Mouse (Mus musculus) CH12.LX (cell line): ENCODE data around the gene Hivep2. TPM values are rescaled to one million over a fixed set of nuclear protein-coding genes. Genes with fewer than 3 reads are reported as not detected.
A peak's percentile ranks its signal among the peaks of the same experiment; 100 is the strongest.

Experiments used
- DNase-seq: peaks from one replicate; pipeline ENCODE4 v3.0.0-alpha.2; 2013; ENCODE audit errors: extremely low read depth
- H3K27ac ChIP-seq: 2 replicates; pipeline ENCODE4 v1.5.1; 2012; ENCODE audit warnings: low read depth, mild to moderate bottlenecking, control low read depth, moderate library complexity; ENCODE audit not compliant: insufficient read depth
- H3K27me3 ChIP-seq: replicated peaks from 2 replicates; pipeline ENCODE3; 2012; ENCODE audit warnings: inconsistent platforms
- H3K36me3 ChIP-seq, 2 experiments: replicated peaks in 1 of 2; 2 replicates each; pipeline versions ENCODE3 to v1.6.1; 2012; ENCODE audit warnings: inconsistent platforms in 1 of 2, low read length in 1 of 2, mild to moderate bottlenecking in 1 of 2, mixed read lengths in 1 of 2, moderate library complexity in 1 of 2; ENCODE audit not compliant: control insufficient read depth in 1 of 2, insufficient read depth in 1 of 2
- H3K4me1 ChIP-seq, 2 experiments: 2 replicates each; pipeline ENCODE4 v1.6.1; 2012; ENCODE audit warnings: inconsistent platforms in 1 of 2, moderate library complexity in 1 of 2; ENCODE audit not compliant: insufficient read depth in 2 of 2, control insufficient read depth in 1 of 2
- H3K4me2 ChIP-seq: 2 replicates; pipeline ENCODE4 v1.6.1; 2012; ENCODE audit warnings: low read depth, mild to moderate bottlenecking, control low read depth; ENCODE audit not compliant: poor library complexity, insufficient read depth, severe bottlenecking
- H3K4me3 ChIP-seq, 3 experiments: fragments of 150-350 bp in 1 of 3; sonication (generic) in 1 of 3; replicated peaks in 1 of 3; 2 replicates each; pipeline versions ENCODE3 to v1.5.1; 2011 to 2012; ENCODE audit warnings: low read depth in 2 of 3, low read length in 2 of 3, mild to moderate bottlenecking in 2 of 3, moderate library complexity in 2 of 3, control low read depth in 1 of 3, improper control_type of control experiment in 1 of 3, inconsistent platforms in 1 of 3, mixed read lengths in 1 of 3; ENCODE audit not compliant: poor library complexity in 1 of 3
- H3K79me2 ChIP-seq: replicated peaks from 2 replicates; pipeline ENCODE4 v1.6.1; 2012; ENCODE audit warnings: mild to moderate bottlenecking, moderate library complexity; ENCODE audit not compliant: control insufficient read depth, poor library complexity, insufficient read depth, severe bottlenecking; ENCODE audit errors: extremely low read depth
- H3K9ac ChIP-seq: 2 replicates; pipeline ENCODE4 v1.6.1; 2012; ENCODE audit warnings: low read depth, mild to moderate bottlenecking, control low read depth, moderate library complexity; ENCODE audit not compliant: insufficient read depth
- H3K9me3 ChIP-seq: replicated peaks from 2 replicates; pipeline ENCODE3; 2012; ENCODE audit warnings: low read length, inconsistent platforms, mixed read lengths
- BHLHE40 ChIP-seq: IDR thresholded peaks from 2 replicates; pipeline ENCODE4 v1.6.1; 2011; ENCODE audit warnings: mild to moderate bottlenecking, low read depth, low read length, improper control_type of control experiment
- CHD2 ChIP-seq: IDR thresholded peaks from 2 replicates; pipeline ENCODE4 v1.6.1; 2011; ENCODE audit warnings: low read length, improper control_type of control experiment
- ELF1 ChIP-seq: IDR thresholded peaks from 2 replicates; pipeline ENCODE4 v1.6.1; 2014; ENCODE audit warnings: low read depth, mild to moderate bottlenecking, inconsistent platforms, low read length, improper control_type of control experiment
- EP300 ChIP-seq: IDR thresholded peaks from 2 replicates; pipeline ENCODE4 v1.6.1; 2011; ENCODE audit warnings: low read length, improper control_type of control experiment
- ETS1 ChIP-seq: conservative IDR thresholded peaks from 2 replicates; pipeline ENCODE4 v1.6.1; 2012; ENCODE audit warnings: low read depth, mild to moderate bottlenecking, inconsistent platforms, low read length, improper control_type of control experiment, moderate library complexity
- GABPA ChIP-seq: IDR thresholded peaks from 2 replicates; pipeline ENCODE4 v1.6.1; 2012; ENCODE audit warnings: low read depth, low read length, improper control_type of control experiment, inconsistent platforms; ENCODE audit not compliant: insufficient replicate concordance
- HCFC1 ChIP-seq: IDR thresholded peaks from 2 replicates; pipeline ENCODE4 v1.6.1; 2012; ENCODE audit warnings: low read depth, mild to moderate bottlenecking, inconsistent platforms, low read length, improper control_type of control experiment
- JUN ChIP-seq: IDR thresholded peaks from 2 replicates; pipeline ENCODE4 v1.6.1; 2011; ENCODE audit warnings: low read depth, mild to moderate bottlenecking, low read length, improper control_type of control experiment, moderate library complexity; ENCODE audit not compliant: insufficient read depth
- JUND ChIP-seq: conservative IDR thresholded peaks from 2 replicates; pipeline ENCODE4 v1.6.1; 2011; ENCODE audit warnings: low read depth, low read length, improper control_type of control experiment
- KAT2A ChIP-seq: IDR thresholded peaks from 2 replicates; pipeline ENCODE4 v1.6.1; 2012; ENCODE audit warnings: low read length, improper control_type of control experiment, inconsistent platforms; ENCODE audit not compliant: insufficient replicate concordance
- MAFK ChIP-seq: IDR thresholded peaks from 2 replicates; pipeline ENCODE4 v1.6.1; 2011; ENCODE audit warnings: low read length, improper control_type of control experiment; ENCODE audit not compliant: insufficient replicate concordance
- MEF2A ChIP-seq: IDR thresholded peaks from 2 replicates; pipeline ENCODE4 v1.6.1; 2014; ENCODE audit warnings: low read depth, mild to moderate bottlenecking, inconsistent platforms, low read length, improper control_type of control experiment, borderline replicate concordance
- MXI1 ChIP-seq: IDR thresholded peaks from 2 replicates; pipeline ENCODE4 v1.6.1; 2011; ENCODE audit warnings: mild to moderate bottlenecking, low read depth, low read length, improper control_type of control experiment
- NELFE ChIP-seq: IDR thresholded peaks from 2 replicates; pipeline ENCODE4 v1.6.1; 2011; ENCODE audit warnings: low read depth, low read length, improper control_type of control experiment
- PAX5 ChIP-seq: IDR thresholded peaks from 2 replicates; pipeline ENCODE4 v1.6.1; 2012; ENCODE audit warnings: low read length, inconsistent platforms, mixed read lengths
- POLR2A ChIP-seq: IDR thresholded peaks from 2 replicates; pipeline ENCODE4 v1.6.1; 2011; ENCODE audit warnings: low read depth, mild to moderate bottlenecking, improper control_type of control experiment, low read length
- SIN3A ChIP-seq: IDR thresholded peaks from 2 replicates; pipeline ENCODE4 v1.6.1; 2012; ENCODE audit warnings: low read length, improper control_type of control experiment, inconsistent platforms
- TBP ChIP-seq: conservative IDR thresholded peaks from 2 replicates; pipeline ENCODE4 v1.6.1; 2011; ENCODE audit warnings: low read depth, low read length, improper control_type of control experiment
- TCF12 ChIP-seq: IDR thresholded peaks from 2 replicates; pipeline ENCODE4 v1.6.1; 2014; ENCODE audit warnings: low read depth, mild to moderate bottlenecking, inconsistent platforms, low read length, improper control_type of control experiment
- USF1 ChIP-seq: IDR thresholded peaks from 2 replicates; pipeline ENCODE4 v1.6.1; 2014; ENCODE audit warnings: low read depth, mild to moderate bottlenecking, inconsistent platforms, low read length, improper control_type of control experiment
- USF2 ChIP-seq: conservative IDR thresholded peaks from 2 replicates; pipeline ENCODE4 v1.6.1; 2011; ENCODE audit warnings: low read depth, low read length, improper control_type of control experiment
- ZC3H11A ChIP-seq: IDR thresholded peaks from 2 replicates; pipeline ENCODE4 v1.6.1; 2012; ENCODE audit warnings: low read depth, mild to moderate bottlenecking, inconsistent platforms, low read length, improper control_type of control experiment
- ZKSCAN1 ChIP-seq: IDR thresholded peaks from 2 replicates; pipeline ENCODE4 v1.6.1; 2012; ENCODE audit warnings: low read depth, inconsistent platforms, low read length, improper control_type of control experiment, borderline replicate concordance
- dilution Hi-C: fragments of 300-500 bp; cut with MboI; formaldehyde crosslinking; loops from 2 replicates; pipeline ENCODE4 v1.14.3; 2020; ENCODE audit warnings: low sequenced_read_pairs; ENCODE audit not compliant: extremely low pct_unique_long_range_greater_than_20kb, extremely low pct_ligation_motif_present
- in situ Hi-C: fragments of 300-500 bp; cut with MboI; formaldehyde crosslinking; loops from 3 replicates; pipeline ENCODE4 v1.14.3; 2019; ENCODE audit warnings: low sequenced_read_pairs, low pct_ligation_motif_present, low pct_unique_long_range_greater_than_20kb, mixed read lengths
- polyA plus RNA-seq: library from polyadenylated mRNA; unstranded; fragments of >175 nt; gene quantifications from 2 replicates; pipeline ENCODE4 v1.2.1, GENCODE M21; 2012; ENCODE audit warnings: low read depth; ENCODE audit not compliant: insufficient read length
- total RNA-seq, 2 experiments: library from RNA; depleted of rRNA; stranded (reverse); fragments of 300-350 nt in 1 of 2; fragments of >200 nt in 1 of 2; gene quantifications; 2 replicates each; pipeline ENCODE4 v1.2.3; 2012 to 2014

Gene Hivep2
- total and polyA plus RNA-seq, 3 experiments = 0.59 to 2.7 (median 1.4) TPM

DNA sequence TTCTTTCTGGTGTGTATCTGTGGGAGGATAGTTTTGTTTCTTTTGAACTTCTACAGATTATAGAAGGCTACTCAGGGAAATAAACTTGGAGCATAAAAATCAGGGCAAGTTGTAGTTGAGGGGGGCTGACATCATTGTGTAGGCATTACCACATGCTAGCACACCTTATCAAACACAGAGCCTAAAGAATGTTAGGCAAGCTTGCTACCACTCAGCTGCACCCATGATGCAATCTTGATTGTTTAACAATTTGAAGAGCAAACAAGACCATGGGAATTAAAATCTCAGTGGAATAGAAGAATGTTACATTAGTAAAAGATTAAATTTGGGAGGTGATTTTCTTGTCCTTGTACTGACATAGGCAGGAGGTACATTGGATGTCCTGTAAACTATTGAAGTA is 18.4 kb downstream of the Hivep2 start:
- Histone ChIP-seq H3K4me2 (no peak overlapping the region), H3K4me3 (no peak overlapping the region), H3K9ac (no peak overlapping the region), H3K9me3 (no peaks in the 10 kb centered on the region), H3K27ac (no peak overlapping the region), H3K79me2 (no peaks in the 10 kb centered on the region), H3K4me1 (peaks cover 20 to 42% of the 10 kb centered on the region in 2 experiments), H3K36me3 (no peaks in the 10 kb centered on the region), H3K27me3 (no peaks in the 10 kb centered on the region)
- no peak for DNase-seq
- in situ Hi-C loops = no loop called here
- dilution Hi-C loops = no loop called here
- TF ChIP-seq PAX5 (no peak), ZKSCAN1 (no peak), TCF12 (no peak), MAFK (no peak), SIN3A (no peak), NELFE (no peak), POLR2A (no peak)

DNA sequence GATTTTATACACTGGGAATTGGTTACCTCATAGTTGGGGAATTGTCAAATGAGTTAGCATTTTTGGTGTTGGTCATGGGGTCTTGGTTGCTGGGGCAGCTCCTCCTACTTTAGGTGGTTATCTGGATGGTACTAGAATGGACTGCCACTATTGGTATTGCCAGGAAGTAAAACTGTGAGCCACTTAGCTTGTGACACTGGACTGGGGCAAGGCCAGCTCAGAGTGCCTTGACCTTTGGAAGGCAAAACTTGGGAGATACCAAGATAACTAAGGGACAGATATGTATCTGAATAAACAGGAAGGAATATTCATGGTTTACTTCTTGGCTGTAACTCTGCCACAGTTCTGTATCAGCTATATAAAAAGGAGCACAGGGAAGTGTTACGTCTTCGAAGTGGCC is 20.7 kb downstream of the Hivep2 start:
- dilution Hi-C loops = no loop called here
- Histone ChIP-seq H3K4me1 (peaks cover 32 to 50% of the 10 kb centered on the region in 2 experiments), H3K9ac (no peak overlapping the region), H3K4me3 (no peak overlapping the region), H3K4me2 (peak overlapping the region; percentile 33; the same call in 1 of the 2 replicates)
- no peak for DNase-seq
- in situ Hi-C loops = no loop called here
- no peak for TF ChIP-seq PAX5
- no peak for TF ChIP-seq HCFC1
- no peak for TF ChIP-seq GABPA
- TF ChIP-seq USF2 = no peak
- no peak for TF ChIP-seq KAT2A
- TF ChIP-seq MEF2A = no peak
- no peak for TF ChIP-seq MAFK
- no peak for TF ChIP-seq CHD2
- no peak for TF ChIP-seq TCF12
- TF ChIP-seq, all 38 proteins: peak for 0
- Histone ChIP-seq H3K9me3 (no peaks in the 10 kb centered on the region), H3K27me3 (no peaks in the 10 kb centered on the region), H3K36me3 (no peaks in the 10 kb centered on the region), H3K79me2 (peaks cover 2% of the 10 kb centered on the region; the same call in 1 of the 2 replicates), H3K27ac (peak overlapping the region; percentile 18)

GRCm38 (mm10) chr10:13987336-13987735 is 21.5 kb downstream of the Hivep2 start:
- Histone ChIP-seq H3K79me2 (peaks cover 2% of the 10 kb centered on the region; the same call in 1 of the 2 replicates), H3K4me2 (peak overlapping the region; percentile 55), H3K9me3 (no peaks in the 10 kb centered on the region), H3K36me3 (no peaks in the 10 kb centered on the region), H3K9ac (peak overlapping the region; percentile 51; the same call in 1 of the 2 replicates), H3K27me3 (no peaks in the 10 kb centered on the region), H3K4me1 (peaks cover 32 to 51% of the 10 kb centered on the region in 2 experiments), H3K27ac (no peak overlapping the region), H3K4me3 (no peak overlapping the region)
- TF ChIP-seq JUND = 0 out of 2 replicates have a peak, but pooled peaks have one; percentile 7
- 0 out of 2 replicates have a peak, but pooled peaks have one; percentile 18 for TF ChIP-seq TBP
- TF ChIP-seq USF2 = no peak
- TF ChIP-seq MXI1 = no peak
- TF ChIP-seq NELFE = no peak
- TF ChIP-seq EP300 = 0 out of 2 replicates have a peak, but pooled peaks have one; percentile 54
- no peak for TF ChIP-seq GABPA
- TF ChIP-seq KAT2A = no peak
- 0 out of 2 replicates have a peak, but pooled peaks have one; percentile 18 for TF ChIP-seq BHLHE40
- TF ChIP-seq ZC3H11A = no peak
- TF ChIP-seq ELF1 = peak; percentile 93
- 0 out of 2 replicates have a peak, but pooled peaks have one; percentile 8 for TF ChIP-seq HCFC1
- no peak for TF ChIP-seq JUN
- 0 out of 2 replicates have a peak, but pooled peaks have one; percentile 16 for TF ChIP-seq ETS1
- TF ChIP-seq MAFK = no peak
- no peak for TF ChIP-seq USF1
- TF ChIP-seq MEF2A = 0 out of 2 replicates have a peak, but pooled peaks have one; percentile 65
- in situ Hi-C loops (no loop called here), dilution Hi-C loops (no loop called here)
- peak; percentile 67 for DNase-seq
